Mouse (Mus musculus): ENCODE measurements around the gene Zfp354b.

The Zfp354b gene

GRCm38 (mm10) chr11:50931451-50931866, at the start of gene Zfp354b:
Zfp354b (minus strand) TSS chr11:50931633.
- DNase-seq (ENCODE audit: low spot score in 2 of 2), result peak; percentile 77 to 90

GRCm38 (mm10) chr11:50977216-50977615, 45.8 kb upstream of the Zfp354b start:
- DNase-seq (ENCODE audit: low spot score in 2 of 2), result no peak

GRCm38 (mm10) chr11:50966230-50966629, 34.8 kb upstream of the Zfp354b start, which contains the start of gene Olfr1378:
Olfr1378 (plus strand) TSS chr11:50966530.
- DNase-seq (ENCODE audit: low spot score in 2 of 2), result no peak

GRCm38 (mm10) chr11:50964886-50965285, 33.5 kb upstream of the Zfp354b start:
- no peak for DNase-seq (ENCODE audit: low spot score in 2 of 2)

GRCm38 (mm10) chr11:50953665-50954064, 22.2 kb upstream of the Zfp354b start, which contains the start of gene Prop1:
Prop1 (minus strand) TSS chr11:50953765.
- no peak for DNase-seq (ENCODE audit: low spot score in 2 of 2)

GRCm38 (mm10) chr11:50952290-50952689, 20.9 kb upstream of the Zfp354b start:
- peak; percentile 20 to 52 for DNase-seq (ENCODE audit: low spot score in 2 of 2)

- DNase-seq (ENCODE audit: low spot score in 2 of 2), result no peak
Observed at GRCm38 (mm10) chr11:50943506-50943905, 12.1 kb upstream of the Zfp354b start, which contains the start of gene 4933414I15Rik. 4933414I15Rik (minus strand) TSS chr11:50943765.

- no peak for DNase-seq (ENCODE audit: low spot score in 2 of 2)
Observed at GRCm38 (mm10) chr11:50942386-50942785, 11.0 kb upstream of the Zfp354b start.

GRCm38 (mm10) chr11:50939621-50940366, 8.4 kb upstream of the Zfp354b start:
- DNase-seq (ENCODE audit: low spot score in 2 of 2), result peak in 1 of 2 experiments; percentile 38

GRCm38 (mm10) chr11:50938435-50938834, 7.0 kb upstream of the Zfp354b start:
- no peak for DNase-seq (ENCODE audit: low spot score in 2 of 2)

GRCm38 (mm10) chr11:50932040-50932439, 607 bp upstream of the Zfp354b start:
- DNase-seq (ENCODE audit: low spot score in 2 of 2), result no peak

- DNase-seq (ENCODE audit: low spot score in 2 of 2), result no peak
Observed at GRCm38 (mm10) chr11:50931021-50931420, 412 bp downstream of the Zfp354b start.

GRCm38 (mm10) chr11:50930469-50931014, 891 bp downstream of the Zfp354b start:
- DNase-seq (ENCODE audit: low spot score in 2 of 2), result no peak

GRCm38 (mm10) chr11:50915671-50916320, 15.6 kb downstream of the Zfp354b start, which contains the start of gene Zfp2:
Zfp2 (minus strand) TSS chr11:50916165.
- peak; percentile 78 to 95 for DNase-seq (ENCODE audit: low spot score in 2 of 2)

GRCm38 (mm10) chr11:50914461-50914860, 17.0 kb downstream of the Zfp354b start:
- no peak for DNase-seq (ENCODE audit: low spot score in 2 of 2)

GRCm38 (mm10) chr11:50913301-50913700, 18.1 kb downstream of the Zfp354b start:
- DNase-seq (ENCODE audit: low spot score in 2 of 2), result no peak

GRCm38 (mm10) chr11:50908136-50908535, 23.3 kb downstream of the Zfp354b start:
- DNase-seq (ENCODE audit: low spot score in 2 of 2), result peak in 1 of 2 experiments; percentile 48

- DNase-seq (ENCODE audit: low spot score in 2 of 2), result no peak
Observed at GRCm38 (mm10) chr11:50897359-50897758, 34.1 kb downstream of the Zfp354b start.

- no peak for DNase-seq (ENCODE audit: low spot score in 2 of 2)
Observed at GRCm38 (mm10) chr11:50892441-50892840, 39.0 kb downstream of the Zfp354b start.

- peak; percentile 93 to 98 for DNase-seq (ENCODE audit: low spot score in 2 of 2)
Observed at GRCm38 (mm10) chr11:50887390-50888128, 43.9 kb downstream of the Zfp354b start, which contains the start of gene Zfp454. Zfp454 (minus strand) TSS chr11:50887651.

GRCm38 (mm10) chr11:50886933-50887293, 44.5 kb downstream of the Zfp354b start:
- no peak for DNase-seq (ENCODE audit: low spot score in 2 of 2)
